Comparison of ENCODE assay signal across 26 mouse cellular contexts in the genomic region with DNA sequence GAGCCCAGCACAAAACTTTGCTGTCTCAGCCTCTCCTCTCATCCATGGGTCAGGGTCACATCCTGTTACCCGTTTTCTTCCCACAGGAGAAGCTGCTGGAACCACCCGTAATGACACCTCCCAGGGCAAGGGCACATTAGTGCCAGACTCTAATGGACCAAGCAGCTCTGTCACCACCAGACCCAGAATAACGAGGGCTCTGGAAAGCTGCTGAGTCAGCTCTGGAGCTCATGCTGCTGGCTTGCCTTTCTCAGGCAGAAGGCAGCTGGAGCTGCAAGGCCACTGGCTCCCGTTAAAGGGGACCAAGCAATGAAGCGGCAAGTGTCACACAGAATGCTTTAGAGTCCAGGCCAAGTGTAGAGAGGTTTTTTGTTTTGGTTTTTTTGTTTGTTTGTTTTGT.
DNase-seq lines count a peak whose midpoint lies in the region; ATAC-seq lines count a peak whose summit lies in the region.
"Had no signal": no experiment of that assay in that cellular context is flagged by ENCODE, and none has a peak within 500 bp of the region (broad histone marks: within the 10 kb centered on the region; RNA-seq: fewer than 3 reads in every experiment).

No protein-coding gene starts in this region.

- ATAC-seq in hindbrain, embryonic 11.5 days (ENCODE audit: low FRiP score), result no peak
- no peak for ATAC-seq in midbrain, embryonic 14.5 days (ENCODE audit: low FRiP score, low TSS enrichment)
- no peak for ATAC-seq in midbrain, embryonic 13.5 days
- ATAC-seq: forebrain, embryonic 16.5 days; intestine, embryonic 15.5 days; liver, embryonic 12.5 days had no signal

- no peaks in the 10 kb centered on the region for H3K27me3 ChIP-seq in hindbrain, embryonic 11.5 days (ENCODE audit: control insufficient read depth, insufficient read depth, low read length)
- no peaks in the 10 kb centered on the region for H3K27me3 ChIP-seq in hindbrain, embryonic 10.5 days (ENCODE audit: insufficient read depth, poor library complexity, severe bottlenecking)
- H3K27me3 ChIP-seq in midbrain, embryonic 14.5 days (ENCODE audit: control insufficient read depth, insufficient read depth, low read length), result no peaks in the 10 kb centered on the region
- H3K27me3 ChIP-seq in midbrain, embryonic 13.5 days, result no peaks in the 10 kb centered on the region
- no peaks in the 10 kb centered on the region for H3K27me3 ChIP-seq in heart, embryonic 10.5 days (ENCODE audit: insufficient read depth, poor library complexity, severe bottlenecking)
- H3K27me3 ChIP-seq: heart, embryonic 12.5 days; hindbrain, embryonic 12.5 days; intestine, embryonic 15.5 days; limb, embryonic 13.5 days; neural tube, embryonic 12.5 days had no signal

- WGBS in hindbrain, embryonic 11.5 days, result 61% methylated on average over 5 of the region's 5 CpGs
- 68% methylated on average over 5 of the region's 5 CpGs for WGBS in hindbrain, embryonic 10.5 days
- WGBS in midbrain, embryonic 14.5 days, result 62% methylated on average over 5 of the region's 5 CpGs
- WGBS in midbrain, embryonic 13.5 days, result 65% methylated on average over 5 of the region's 5 CpGs
- 59% methylated on average over 5 of the region's 5 CpGs for WGBS in heart, embryonic 10.5 days

- no peak overlapping the region for H3K9ac ChIP-seq in hindbrain, embryonic 11.5 days (ENCODE audit: low read depth, low read length)
- no peak overlapping the region for H3K9ac ChIP-seq in midbrain, embryonic 14.5 days (replicated peaks; ENCODE audit: low read length)
- no peak overlapping the region for H3K9ac ChIP-seq in midbrain, embryonic 13.5 days (replicated peaks)
- H3K9ac ChIP-seq: heart, embryonic 12.5 days; hindbrain, embryonic 12.5 days; intestine, embryonic 15.5 days; limb, embryonic 13.5 days; liver, embryonic 12.5 days; midbrain, embryonic 12.5 days; neural tube, embryonic 12.5 days; stomach, embryonic 15.5 days had no signal

- no peaks in the 10 kb centered on the region for H3K4me1 ChIP-seq in hindbrain, embryonic 11.5 days (replicated peaks; ENCODE audit: control insufficient read depth, insufficient read depth, low read length)
- H3K4me1 ChIP-seq in hindbrain, embryonic 10.5 days (replicated peaks), result no peaks in the 10 kb centered on the region
- no peaks in the 10 kb centered on the region for H3K4me1 ChIP-seq in midbrain, embryonic 14.5 days (ENCODE audit: control insufficient read depth, insufficient read depth, low read length)
- H3K4me1 ChIP-seq in midbrain, embryonic 13.5 days (replicated peaks), result 0 out of 2 replicates have a peak, but pooled peaks cover 3% of the 10 kb centered on the region
- no peaks in the 10 kb centered on the region for H3K4me1 ChIP-seq in heart, embryonic 10.5 days
- H3K4me1 ChIP-seq: embryonic facial prominence, embryonic 10.5 days; heart, embryonic 12.5 days; intestine, embryonic 15.5 days; limb, embryonic 13.5 days; liver, embryonic 12.5 days; midbrain, embryonic 12.5 days; neural tube, embryonic 12.5 days; stomach, embryonic 15.5 days had no signal

- H3K36me3 ChIP-seq in hindbrain, embryonic 11.5 days (ENCODE audit: control insufficient read depth, insufficient read depth, low read length), result no peaks in the 10 kb centered on the region
- H3K36me3 ChIP-seq in hindbrain, embryonic 10.5 days, result no peaks in the 10 kb centered on the region
- H3K36me3 ChIP-seq in midbrain, embryonic 14.5 days (ENCODE audit: control insufficient read depth, insufficient read depth, low read length), result no peaks in the 10 kb centered on the region
- H3K36me3 ChIP-seq in midbrain, embryonic 13.5 days, result no peaks in the 10 kb centered on the region
- no peaks in the 10 kb centered on the region for H3K36me3 ChIP-seq in heart, embryonic 10.5 days
- H3K36me3 ChIP-seq: embryonic facial prominence, embryonic 10.5 days; heart, embryonic 12.5 days; hindbrain, embryonic 12.5 days; intestine, embryonic 15.5 days; limb, embryonic 13.5 days; liver, embryonic 12.5 days; midbrain, embryonic 12.5 days; neural tube, embryonic 12.5 days; stomach, embryonic 15.5 days had no signal

- no peak overlapping the region for H3K4me3 ChIP-seq in hindbrain, embryonic 11.5 days (ENCODE audit: low read depth, low read length)
- no peak overlapping the region for H3K4me3 ChIP-seq in hindbrain, embryonic 10.5 days
- H3K4me3 ChIP-seq in midbrain, embryonic 14.5 days (replicated peaks; ENCODE audit: low read depth, low read length), result no peak overlapping the region
- H3K4me3 ChIP-seq in midbrain, embryonic 13.5 days (replicated peaks), result no peak overlapping the region
- H3K4me3 ChIP-seq in heart, embryonic 10.5 days, result no peak overlapping the region
- H3K4me3 ChIP-seq: embryonic facial prominence, embryonic 10.5 days; heart, embryonic 12.5 days; hindbrain, embryonic 12.5 days; intestine, embryonic 15.5 days; limb, embryonic 13.5 days; liver, embryonic 12.5 days; midbrain, embryonic 12.5 days; neural tube, embryonic 12.5 days; stomach, embryonic 15.5 days had no signal

- no peaks in the 10 kb centered on the region for H3K9me3 ChIP-seq in hindbrain, embryonic 11.5 days (ENCODE audit: control insufficient read depth, low read length)
- no peaks in the 10 kb centered on the region for H3K9me3 ChIP-seq in hindbrain, embryonic 10.5 days
- no peaks in the 10 kb centered on the region for H3K9me3 ChIP-seq in midbrain, embryonic 14.5 days (ENCODE audit: control insufficient read depth, low read length)
- no peaks in the 10 kb centered on the region for H3K9me3 ChIP-seq in midbrain, embryonic 13.5 days
- no peaks in the 10 kb centered on the region for H3K9me3 ChIP-seq in heart, embryonic 10.5 days
- H3K9me3 ChIP-seq: embryonic facial prominence, embryonic 10.5 days; heart, embryonic 12.5 days; hindbrain, embryonic 12.5 days; intestine, embryonic 15.5 days; limb, embryonic 13.5 days; liver, embryonic 12.5 days; midbrain, embryonic 12.5 days; neural tube, embryonic 12.5 days; stomach, embryonic 15.5 days had no signal

- no peak overlapping the region for H3K4me2 ChIP-seq in hindbrain, embryonic 11.5 days (replicated peaks; ENCODE audit: low read depth, low read length)
- no peak overlapping the region for H3K4me2 ChIP-seq in midbrain, embryonic 14.5 days (ENCODE audit: low read length)
- H3K4me2 ChIP-seq in midbrain, embryonic 13.5 days (replicated peaks), result no peak overlapping the region
- H3K4me2 ChIP-seq: heart, embryonic 12.5 days; hindbrain, embryonic 12.5 days; intestine, embryonic 15.5 days; limb, embryonic 13.5 days; liver, embryonic 12.5 days; midbrain, embryonic 12.5 days; neural tube, embryonic 12.5 days; stomach, embryonic 15.5 days had no signal

- DNase-seq in hindbrain, embryonic 11.5 days (ENCODE audit: low spot score), result peak; percentile 6
- no peak for DNase-seq in hindbrain, embryonic 10.5 days (ENCODE audit: low spot score)
- peak; percentile 22 for DNase-seq in midbrain, embryonic 14.5 days
- peak; percentile 63 for DNase-seq in adrenal gland, postnatal 14 days
- DNase-seq in retina, embryonic 14.5 days (ENCODE audit: low spot score), result peak; percentile 17
- DNase-seq in layer of hippocampus, adult 18-20 months (ENCODE audit: low spot score in 2 of 2), result no peak
- DNase-seq in heart, embryonic 10.5 days (ENCODE audit: low spot score), result no peak
- DNase-seq: cerebellum, adult 2 months; gastrocnemius, postnatal 10 days; heart, adult 11 months; heart, postnatal 10 days; kidney, adult 9 months; lung, adult 18-20 months; lung, postnatal 14 days; thymus, postnatal 25 days had no signal

- no peak overlapping the region for H3K27ac ChIP-seq in hindbrain, embryonic 11.5 days (ENCODE audit: low read depth, low read length)
- no peak overlapping the region for H3K27ac ChIP-seq in hindbrain, embryonic 10.5 days
- no peak overlapping the region for H3K27ac ChIP-seq in midbrain, embryonic 14.5 days (replicated peaks; ENCODE audit: low read depth, low read length)
- H3K27ac ChIP-seq in midbrain, embryonic 13.5 days, result no peak overlapping the region
- H3K27ac ChIP-seq in heart, embryonic 10.5 days, result no peak overlapping the region
- H3K27ac ChIP-seq: embryonic facial prominence, embryonic 10.5 days; hindbrain, embryonic 12.5 days; intestine, embryonic 15.5 days; limb, embryonic 13.5 days; liver, embryonic 12.5 days; midbrain, embryonic 12.5 days; neural tube, embryonic 12.5 days; stomach, embryonic 15.5 days had no signal

Comparison
In these comparisons a context has a peak if more than half of its experiments do, and no peak if none do; other contexts are left out.
1. DNase-seq: peak in hindbrain, embryonic 11.5 days (single experiment), midbrain, embryonic 14.5 days (single experiment), adrenal gland, postnatal 14 days (single experiment) and retina, embryonic 14.5 days (single experiment); none in hindbrain, embryonic 10.5 days (single experiment), layer of hippocampus, adult 18-20 months (0 of 2) and heart, embryonic 10.5 days (single experiment).